Mouse (Mus musculus) cerebellum, adult 2 months (tissue): Measurements from ENCODE around the gene 9930022D16Rik.

Source experiments
- CTCF ChIP-seq: fragments of 200-500 bp; IDR thresholded peaks from 2 replicates; pipeline ENCODE4 v1.5.1; 2011; ENCODE audit warnings: low read depth, mild to moderate bottlenecking, control low read depth, low read length, moderate library complexity, borderline replicate concordance; ENCODE audit not compliant: insufficient read depth
- POLR2A ChIP-seq: fragments of 200-500 bp; IDR thresholded peaks from 2 replicates; pipeline ENCODE4 v1.6.1; 2011; ENCODE audit warnings: low read length, control low read depth, borderline replicate concordance; ENCODE audit not compliant: insufficient read depth

GRCm38 (mm10) chr11:109406431-109406830 is 7.3 kb upstream of the 9930022D16Rik start:
- no peak for TF ChIP-seq POLR2A
- no peak for TF ChIP-seq CTCF
